ENCODE assay signal across 12 mouse cellular contexts in genomic region chr12:8031595-8032358, GRCm38 (mm10). TPM values are rescaled to one million over a fixed set of nuclear protein-coding genes. Genes with fewer than 3 reads are reported as not detected.
DNase-seq lines count a peak whose midpoint lies in the region; ATAC-seq and TF ChIP-seq lines count a peak whose summit lies in the region.
"Had no signal": no experiment of that assay in that cellular context is flagged by ENCODE, and none has a peak within 500 bp of the region (broad histone marks: within the 10 kb centered on the region; RNA-seq: fewer than 3 reads in every experiment).

No protein-coding gene starts in this region.

- 0 out of 2 replicates have a peak, but pooled peaks cover 5% of the 10 kb centered on the region for H3K4me1 ChIP-seq in lung, embryonic 16.5 days (replicated peaks; ENCODE audit: control insufficient read depth, insufficient read depth, low read length)
- no peaks in the 10 kb centered on the region for H3K4me1 ChIP-seq in lung, adult 2 months (ENCODE audit: control insufficient read depth, insufficient read depth, low read length)
- peaks cover 14% of the 10 kb centered on the region for H3K4me1 ChIP-seq in hindbrain, embryonic 10.5 days (replicated peaks)
- peaks cover 11% of the 10 kb centered on the region for H3K4me1 ChIP-seq in midbrain, embryonic 12.5 days
- H3K4me1 ChIP-seq: embryonic facial prominence, embryonic 12.5 days; liver, embryonic 13.5 days; stomach, embryonic 15.5 days had no signal

- H3K4me2 ChIP-seq in lung, embryonic 16.5 days (ENCODE audit: low read depth, low read length), result no peak overlapping the region
- peak overlapping the region; percentile 13; the same call in 1 of the 2 replicates for H3K4me2 ChIP-seq in midbrain, embryonic 12.5 days (replicated peaks)
- H3K4me2 ChIP-seq: embryonic facial prominence, embryonic 12.5 days; liver, embryonic 13.5 days; stomach, embryonic 15.5 days had no signal

- no peak for TF ChIP-seq POLR2A in lung, adult 2 months (IDR thresholded peaks at IDR 0.05; ENCODE audit: borderline replicate concordance, extremely low read depth, low read depth, low read length)

- no peak overlapping the region for H3K9ac ChIP-seq in lung, embryonic 16.5 days (ENCODE audit: low read length)
- no peak overlapping the region for H3K9ac ChIP-seq in midbrain, embryonic 12.5 days (replicated peaks)
- H3K9ac ChIP-seq: embryonic facial prominence, embryonic 12.5 days; liver, embryonic 13.5 days; stomach, embryonic 15.5 days had no signal

- no peak for TF ChIP-seq CTCF in lung, adult 2 months (IDR thresholded peaks at IDR 0.05; ENCODE audit: insufficient read depth, low read length)

- no peaks in the 10 kb centered on the region for H3K27me3 ChIP-seq in lung, embryonic 16.5 days (ENCODE audit: control insufficient read depth, insufficient read depth, low read depth, low read length)
- peaks cover 78% of the 10 kb centered on the region for H3K27me3 ChIP-seq in hindbrain, embryonic 10.5 days (ENCODE audit: insufficient read depth, poor library complexity, severe bottlenecking)
- H3K27me3 ChIP-seq in midbrain, embryonic 12.5 days, result peaks cover 81% of the 10 kb centered on the region
- H3K27me3 ChIP-seq: embryonic facial prominence, embryonic 12.5 days; liver, embryonic 13.5 days; stomach, embryonic 15.5 days had no signal

- peak; percentile 47 for ATAC-seq in lung, embryonic 16.5 days (ENCODE audit: low read depth)
- peak; percentile 88 for ATAC-seq in midbrain, embryonic 12.5 days (ENCODE audit: low FRiP score, low read depth)

- H3K9me3 ChIP-seq in lung, embryonic 16.5 days (ENCODE audit: control insufficient read depth, low read length), result no peaks in the 10 kb centered on the region
- no peaks in the 10 kb centered on the region for H3K9me3 ChIP-seq in hindbrain, embryonic 10.5 days
- no peaks in the 10 kb centered on the region for H3K9me3 ChIP-seq in midbrain, embryonic 12.5 days
- H3K9me3 ChIP-seq: embryonic facial prominence, embryonic 12.5 days; liver, embryonic 13.5 days; stomach, embryonic 15.5 days had no signal

- no peak for DNase-seq in lung, adult 2 months
- peak; percentile 53 for DNase-seq in hindbrain, embryonic 10.5 days (ENCODE audit: low spot score)
- no peak for DNase-seq in adrenal gland, postnatal 10 days
- no peak for DNase-seq in thymus, postnatal 36 days
- no peak for DNase-seq in T-cell, adult 2 months (ENCODE audit: low spot score)
- DNase-seq: layer of hippocampus, adult 9-11 months; liver, embryonic 13.5 days had no signal

- H3K4me3 ChIP-seq in lung, embryonic 16.5 days (ENCODE audit: low read length), result no peak overlapping the region
- H3K4me3 ChIP-seq in lung, adult 2 months (replicated peaks; ENCODE audit: extremely low read depth, low read depth, low read length), result no peak overlapping the region
- no peak overlapping the region for H3K4me3 ChIP-seq in hindbrain, embryonic 10.5 days
- H3K4me3 ChIP-seq in midbrain, embryonic 12.5 days, result no peak overlapping the region
- H3K4me3 ChIP-seq: embryonic facial prominence, embryonic 12.5 days; liver, embryonic 13.5 days; stomach, embryonic 15.5 days had no signal

- WGBS in lung, embryonic 16.5 days, result 54% methylated on average over 14 of the region's 14 CpGs
- WGBS in lung, adult 2 months, result 61% methylated on average over 14 of the region's 14 CpGs
- 22% methylated on average over 14 of the region's 14 CpGs for WGBS in hindbrain, embryonic 10.5 days
- WGBS in midbrain, embryonic 12.5 days, result 11% methylated on average over 14 of the region's 14 CpGs

- no peak overlapping the region for H3K27ac ChIP-seq in lung, embryonic 16.5 days (ENCODE audit: low read length)
- H3K27ac ChIP-seq in hindbrain, embryonic 10.5 days, result no peak overlapping the region
- no peak overlapping the region for H3K27ac ChIP-seq in midbrain, embryonic 12.5 days (replicated peaks)
- H3K27ac ChIP-seq: embryonic facial prominence, embryonic 12.5 days; liver, embryonic 13.5 days; stomach, embryonic 15.5 days had no signal

- no peaks in the 10 kb centered on the region for H3K36me3 ChIP-seq in lung, embryonic 16.5 days (ENCODE audit: control insufficient read depth, insufficient read depth, low read length)
- H3K36me3 ChIP-seq in hindbrain, embryonic 10.5 days, result no peaks in the 10 kb centered on the region
- no peaks in the 10 kb centered on the region for H3K36me3 ChIP-seq in midbrain, embryonic 12.5 days
- H3K36me3 ChIP-seq: embryonic facial prominence, embryonic 12.5 days; liver, embryonic 13.5 days; stomach, embryonic 15.5 days had no signal

RNA-seq across cellular contexts. Expression of gene Apob, which starts 54.3 kb away (rescaled TPM):
- 0.11 and 2.0 TPM in 2 replicates for polyA plus RNA-seq in lung, embryonic 16.5 days (2015; fragmentation: Nextera tagmentation; extraction: Ambion mirVana)
- polyA plus RNA-seq in lung, adult 2 months (2012; rRNA removed), result 0.16 and 0.32 TPM in 2 replicates
- polyA plus RNA-seq in hindbrain, embryonic 10.5 days (2016; fragmentation: Nextera tagmentation; extraction: Ambion mirVana), result 0.11 and 0.43 TPM in 2 replicates
- polyA plus RNA-seq in midbrain, embryonic 12.5 days (2016; fragmentation: Nextera tagmentation; extraction: Ambion mirVana), result 0.03 and 0.27 TPM in 2 replicates
- 100 to 1,000 TPM; 260 to 497 TPM for total RNA-seq in adrenal gland, postnatal 10 days (2021)
- total RNA-seq: megakaryocyte-erythroid progenitor cell, adult 5-6 weeks had no signal
